7 mouse cellular contexts compared by ENCODE assay signal in genomic region chr11:29693576-29694410, GRCm38 (mm10). TPM values are rescaled to one million over a fixed set of nuclear protein-coding genes. Genes with fewer than 3 reads are reported as not detected.
A peak's percentile ranks its signal among the peaks of the same experiment; 100 is the strongest.
DNase-seq lines count a peak whose midpoint lies in the region; ATAC-seq lines count a peak whose summit lies in the region.

No protein-coding gene starts in this region.

- no peaks in the 10 kb centered on the region for H3K9me3 ChIP-seq in embryonic facial prominence, embryonic 10.5 days
- no peaks in the 10 kb centered on the region for H3K9me3 ChIP-seq in limb, embryonic 10.5 days (replicated peaks)
- H3K9me3 ChIP-seq in midbrain, embryonic 12.5 days: no peaks in the 10 kb centered on the region

- under 1% methylated on average over 53 of the region's 53 CpGs for WGBS in embryonic facial prominence, embryonic 10.5 days
- under 1% methylated on average over 40 of the region's 53 CpGs for WGBS in limb, embryonic 10.5 days
- WGBS in midbrain, embryonic 12.5 days: under 1% methylated on average over 53 of the region's 53 CpGs

- peak overlapping the region; percentile 98 for H3K9ac ChIP-seq in midbrain, embryonic 12.5 days (replicated peaks)

- peaks cover 16% of the 10 kb centered on the region for H3K4me1 ChIP-seq in embryonic facial prominence, embryonic 10.5 days
- H3K4me1 ChIP-seq in limb, embryonic 10.5 days: peaks cover 7% of the 10 kb centered on the region; the same call in 1 of the 2 replicates
- peaks cover 14% of the 10 kb centered on the region; the same call in 1 of the 2 replicates for H3K4me1 ChIP-seq in midbrain, embryonic 12.5 days

- DNase-seq in adrenal gland, postnatal 14 days: peak; percentile 91
- DNase-seq in embryonic facial prominence, embryonic 10.5 days (ENCODE audit: low spot score): peak; percentile 93
- peak; percentile 99 for DNase-seq in heart, adult 11 months
- DNase-seq in kidney, adult 11 months: peak; percentile 75
- DNase-seq in limb, embryonic 10.5 days (ENCODE audit: low spot score): peak; percentile 91
- DNase-seq in skeletal muscle tissue, adult 2 months (ENCODE audit: low read depth, low spot score): peak; percentile 42

- H3K27ac ChIP-seq in embryonic facial prominence, embryonic 10.5 days (replicated peaks): peak overlapping the region; percentile 99
- H3K27ac ChIP-seq in limb, embryonic 10.5 days: peak overlapping the region; percentile 99
- H3K27ac ChIP-seq in midbrain, embryonic 12.5 days (replicated peaks): peak overlapping the region; percentile 99

- peak overlapping the region; percentile 59 for H3K4me2 ChIP-seq in midbrain, embryonic 12.5 days (replicated peaks)

- ATAC-seq in midbrain, embryonic 12.5 days (ENCODE audit: low FRiP score, low read depth): peak; percentile 92

- no peaks in the 10 kb centered on the region for H3K27me3 ChIP-seq in embryonic facial prominence, embryonic 10.5 days (replicated peaks; ENCODE audit: low read depth, poor library complexity, severe bottlenecking)
- H3K27me3 ChIP-seq in limb, embryonic 10.5 days (ENCODE audit: low read depth, poor library complexity, severe bottlenecking): no peaks in the 10 kb centered on the region
- no peaks in the 10 kb centered on the region for H3K27me3 ChIP-seq in midbrain, embryonic 12.5 days

- peaks cover 29% of the 10 kb centered on the region for H3K36me3 ChIP-seq in embryonic facial prominence, embryonic 10.5 days (replicated peaks)
- H3K36me3 ChIP-seq in limb, embryonic 10.5 days: peaks cover 33% of the 10 kb centered on the region
- no peaks in the 10 kb centered on the region for H3K36me3 ChIP-seq in midbrain, embryonic 12.5 days

- peak overlapping the region; percentile 99 for H3K4me3 ChIP-seq in embryonic facial prominence, embryonic 10.5 days
- peak overlapping the region; percentile 99 for H3K4me3 ChIP-seq in limb, embryonic 10.5 days
- peak overlapping the region; percentile 99 for H3K4me3 ChIP-seq in midbrain, embryonic 12.5 days

RNA-seq across cellular contexts. Expression of gene Rtn4, which starts 1.0 kb away (rescaled TPM):
- 304 and 307 TPM in 2 replicates for total RNA-seq in adrenal gland, postnatal 14 days (2021)
- polyA plus RNA-seq in embryonic facial prominence, embryonic 10.5 days (2016; fragmentation: Nextera tagmentation; extraction: Ambion mirVana): 59.5 and 63.3 TPM in 2 replicates
- 53.6 and 64.7 TPM in 2 replicates for polyA plus RNA-seq in limb, embryonic 10.5 days (2016; fragmentation: Nextera tagmentation; extraction: Ambion mirVana)
- 98.1 and 115 TPM in 2 replicates for polyA plus RNA-seq in midbrain, embryonic 12.5 days (2016; fragmentation: Nextera tagmentation; extraction: Ambion mirVana)

Comparison
In these comparisons a context has a peak if more than half of its experiments do, and no peak if none do; other contexts are left out.
1. Peak in every context shown above with its lines: DNase-seq, ATAC-seq, H3K4me3 ChIP-seq and H3K27ac ChIP-seq.
2. DNase-seq: peak in every context shown above with its lines; median percentile 99 in heart, adult 11 months; 93 in embryonic facial prominence, embryonic 10.5 days; 91 in adrenal gland, postnatal 14 days; 91 in limb, embryonic 10.5 days; 75 in kidney, adult 11 months; 42 in skeletal muscle tissue, adult 2 months.